Mouse (Mus musculus): ENCODE results near the gene 4933430I17Rik.
"Not testable (repeated sequence)": the region's sequence is repeated elsewhere in the genome, so short reads cannot be mapped to it uniquely, and the experiment has no call there.

The 4933430I17Rik gene

DNA sequence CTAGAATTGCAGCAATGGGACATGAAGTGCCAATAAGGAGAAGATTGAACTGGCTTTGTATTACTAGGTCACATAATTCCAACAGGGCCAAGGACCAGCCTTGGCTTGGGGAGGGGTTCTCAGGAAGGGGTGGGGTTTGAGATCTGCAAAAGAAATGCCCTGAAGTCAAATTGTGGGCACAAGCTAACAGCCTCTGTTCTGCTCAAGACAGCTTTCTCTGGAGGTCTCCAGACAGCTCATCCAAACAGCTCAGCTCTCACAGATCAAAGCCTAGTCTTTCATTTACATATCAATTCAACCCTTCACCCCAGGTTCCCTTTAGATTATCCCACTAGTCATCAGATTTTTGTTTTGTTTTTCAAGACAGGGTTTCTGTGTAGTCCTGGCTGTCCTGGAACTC lies 19.6 kb downstream of the 4933430I17Rik start:
- in situ Hi-C loops (cut with MseI, MboI): no loop called here

DNA sequence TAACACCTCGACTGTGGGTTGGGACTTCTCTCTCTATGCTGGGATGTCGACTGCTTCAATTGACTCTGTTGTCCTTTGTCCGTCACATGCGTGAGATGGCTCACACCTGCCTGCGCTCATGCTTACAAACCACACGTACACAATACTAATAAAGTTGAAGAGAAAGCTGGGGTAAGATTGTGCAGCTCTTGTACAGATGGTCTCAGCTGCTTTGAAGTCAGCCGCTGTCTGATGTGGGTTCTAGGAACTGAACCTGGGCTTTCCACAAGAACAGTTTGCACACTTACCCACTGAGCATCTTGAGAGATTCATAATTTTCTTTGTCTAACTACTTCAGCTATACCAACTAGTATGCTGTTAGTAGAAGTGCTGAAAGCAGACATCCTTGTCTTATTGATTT lies 26.8 kb downstream of the 4933430I17Rik start:
- in situ Hi-C loops (cut with MseI, MboI): no loop called here

DNA sequence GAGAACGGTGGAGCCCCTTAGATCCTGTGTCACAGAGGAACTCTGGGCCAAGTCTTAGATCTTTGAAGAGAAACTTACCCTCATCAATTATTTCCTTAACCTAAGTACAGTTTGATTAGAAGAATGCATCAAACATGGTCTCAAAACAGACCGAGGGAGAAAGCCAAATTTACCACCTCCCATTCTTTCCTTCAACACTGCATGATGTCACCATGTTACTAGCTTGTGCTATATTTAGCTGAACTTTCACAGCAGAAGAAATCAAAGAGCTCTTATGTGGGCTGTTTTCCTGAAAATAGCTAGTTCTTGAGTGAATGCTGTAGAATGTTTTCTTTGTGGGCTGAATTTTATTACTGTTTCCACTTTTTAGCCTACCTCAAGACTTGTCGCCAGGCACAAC lies 32.3 kb downstream of the 4933430I17Rik start:
- in situ Hi-C loops (cut with MseI, MboI): no loop called here

DNA sequence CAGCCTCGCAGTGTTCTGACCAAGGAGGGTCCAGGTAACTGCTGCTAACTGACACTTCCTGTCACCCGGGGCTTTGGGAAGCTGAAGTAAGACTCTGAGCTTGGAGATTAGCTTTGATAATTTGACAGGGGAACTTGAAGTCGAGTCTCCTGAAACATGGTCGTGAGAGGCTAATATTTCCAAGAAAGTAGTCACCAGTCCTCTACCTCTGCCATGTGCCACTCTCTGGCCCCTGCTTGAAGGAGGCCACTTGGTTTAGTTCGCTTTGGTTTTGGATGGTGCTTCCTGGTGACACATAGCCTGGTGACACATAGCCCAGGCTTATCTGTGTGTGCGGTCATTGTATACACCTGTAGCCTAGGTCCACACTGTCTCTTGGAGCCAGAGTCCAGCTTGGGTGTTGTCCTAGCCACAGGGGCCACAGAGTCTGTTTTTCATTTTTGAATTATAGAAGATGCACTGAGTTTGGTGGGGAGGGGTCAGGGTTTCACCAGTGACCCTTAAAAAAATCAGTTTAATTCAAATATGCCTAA lies 34.7 kb downstream of the 4933430I17Rik start, which contains the start of gene Rgs3:
TSS of gene Rgs3 (plus strand) at position 51 of the 533 bp plus-strand sequence.
- in situ Hi-C loops (cut with MseI, MboI): loop anchor here (5.0 kb wide), 2 partner anchors 137 to 202 kb away; no protein-coding TSS in a partner anchor

DNA sequence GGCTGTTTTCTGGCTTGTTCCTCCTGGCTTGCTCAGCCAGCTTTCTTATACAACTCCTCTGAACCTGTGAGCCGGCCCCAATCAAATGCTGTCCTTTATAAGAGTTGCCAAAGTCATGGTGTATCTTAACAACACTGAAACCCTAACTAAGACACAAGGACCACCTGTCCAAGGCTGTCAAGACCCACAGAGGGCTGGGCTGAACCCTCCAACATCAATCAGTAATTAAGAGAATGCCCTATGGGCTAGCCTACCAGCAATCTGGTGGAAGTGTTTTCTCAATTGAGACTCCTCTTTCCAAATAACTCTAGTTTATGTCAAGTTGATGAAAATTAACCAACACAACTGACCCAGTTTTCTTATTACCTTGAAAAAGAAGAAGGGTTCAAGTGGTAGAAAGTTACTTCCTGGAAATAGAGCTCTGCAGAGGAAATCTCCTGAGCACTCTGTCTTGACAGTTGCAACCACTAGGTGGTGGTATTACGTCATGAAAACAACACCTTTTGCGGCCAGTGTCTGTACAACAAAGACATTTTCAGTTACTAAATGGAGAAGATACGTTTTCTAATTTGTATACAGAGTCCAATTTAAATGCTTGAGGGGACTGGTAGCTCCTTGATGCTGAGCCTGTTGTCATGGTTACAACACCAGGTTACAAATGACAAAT lies 35.9 kb downstream of the 4933430I17Rik start:
- in situ Hi-C loops (cut with MseI, MboI): loop anchor here (5.0 kb wide), 2 partner anchors 136 to 201 kb away; no protein-coding TSS in a partner anchor

DNA sequence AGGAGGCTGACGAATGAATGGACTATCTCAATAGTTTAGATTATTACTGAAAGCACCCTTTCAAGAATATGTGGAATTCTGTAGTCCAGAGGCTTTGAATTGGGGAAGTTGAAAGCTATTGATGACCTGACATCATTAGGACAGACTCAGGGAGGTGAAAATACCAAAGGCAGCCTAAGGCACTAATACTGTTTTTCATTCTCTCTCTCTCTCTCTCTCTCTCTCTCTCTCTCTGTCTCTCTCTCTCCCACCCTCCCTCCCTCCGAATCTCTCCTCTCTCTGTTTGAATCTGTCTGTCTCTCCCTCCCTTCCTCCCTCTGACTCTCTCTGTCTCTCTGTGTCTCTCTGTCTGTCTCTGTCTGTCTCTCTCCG lies 36.4 kb downstream of the 4933430I17Rik start:
- in situ Hi-C loops (cut with MseI, MboI): loop anchor here (5.0 kb wide), 2 partner anchors 136 to 201 kb away; no protein-coding TSS in a partner anchor

DNA sequence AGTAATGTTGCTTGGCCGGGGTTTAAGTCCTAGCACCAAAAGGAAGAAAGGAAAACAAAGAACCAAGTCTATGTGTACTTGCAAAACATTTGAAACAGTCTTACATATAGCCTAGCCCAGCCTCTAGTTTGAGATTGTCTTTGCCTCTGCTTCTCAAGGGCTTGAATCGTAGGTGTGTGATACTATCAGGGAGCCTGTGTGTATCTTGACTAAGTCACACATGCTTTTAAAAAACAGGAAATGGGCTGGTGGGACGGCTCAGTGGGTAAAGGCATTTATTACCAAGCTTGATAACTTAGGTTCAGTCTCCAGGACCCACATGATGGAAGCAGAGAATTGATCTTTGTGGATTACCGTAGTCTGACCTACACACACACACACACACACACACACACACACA lies 36.8 kb downstream of the 4933430I17Rik start:
- in situ Hi-C loops (cut with MseI, MboI): loop anchor here (5.0 kb wide), 2 partner anchors 135 to 200 kb away; no protein-coding TSS in a partner anchor

DNA sequence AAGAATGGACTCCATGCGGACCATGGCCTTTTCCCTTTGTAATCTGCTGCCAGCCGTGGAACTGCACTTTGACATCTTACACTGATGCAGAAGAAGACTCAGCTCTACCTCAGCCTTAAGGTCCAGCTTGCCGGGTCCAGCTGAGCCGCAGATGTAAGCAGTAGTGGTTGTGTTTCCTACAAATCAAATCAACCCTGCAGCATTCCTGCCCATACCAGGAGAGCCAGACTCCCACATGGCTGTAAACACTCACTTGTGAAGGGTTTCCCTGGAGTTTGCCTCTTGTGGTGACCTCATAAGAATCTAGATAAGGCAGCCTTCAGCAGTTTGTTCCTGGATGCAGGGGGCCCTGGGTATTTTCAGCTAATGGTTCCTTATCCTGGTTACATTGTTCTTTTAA lies 41.4 kb downstream of the 4933430I17Rik start:
- in situ Hi-C loops (cut with MseI, MboI): no loop called here

DNA sequence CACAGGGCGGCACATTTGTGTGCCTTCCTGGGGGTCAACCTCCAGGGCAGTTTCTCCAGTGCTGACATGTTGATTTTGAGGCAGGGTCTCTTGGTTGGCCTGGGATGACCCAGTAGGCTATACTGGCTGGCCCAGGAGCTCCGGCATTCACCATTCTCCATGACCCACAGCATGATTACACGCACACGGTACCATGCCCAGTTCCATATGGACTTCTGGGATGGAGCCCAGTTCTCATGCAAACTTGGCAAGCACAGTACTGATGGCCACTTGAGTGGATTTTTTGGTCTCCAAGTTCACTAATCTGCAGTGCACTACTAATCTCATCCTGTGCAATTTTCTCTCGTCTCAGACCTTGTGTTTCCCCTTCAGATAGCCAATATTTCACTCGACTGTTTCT lies 42.5 kb downstream of the 4933430I17Rik start:
- in situ Hi-C loops (cut with MseI, MboI): no loop called here

DNA sequence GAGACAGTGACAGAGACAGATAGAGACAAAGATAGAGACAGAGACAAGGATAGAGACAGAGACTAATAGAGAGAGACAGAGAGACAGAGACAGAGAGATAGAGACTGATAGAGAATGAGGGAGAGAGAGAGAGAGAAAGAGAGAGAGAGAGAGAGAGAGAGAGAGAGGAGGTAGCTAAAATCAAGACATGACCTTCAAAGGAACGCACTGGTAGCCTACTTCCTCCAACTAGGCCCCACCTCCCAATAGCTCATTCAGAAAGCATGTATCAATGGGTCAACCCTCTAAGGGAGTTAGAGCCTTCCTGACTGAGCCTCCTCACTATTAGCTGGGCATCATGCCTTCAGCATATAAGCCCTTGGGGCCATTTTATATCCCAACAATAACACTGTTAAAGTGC lies 43.2 kb downstream of the 4933430I17Rik start:
- in situ Hi-C loops (cut with MseI, MboI): no loop called here

DNA sequence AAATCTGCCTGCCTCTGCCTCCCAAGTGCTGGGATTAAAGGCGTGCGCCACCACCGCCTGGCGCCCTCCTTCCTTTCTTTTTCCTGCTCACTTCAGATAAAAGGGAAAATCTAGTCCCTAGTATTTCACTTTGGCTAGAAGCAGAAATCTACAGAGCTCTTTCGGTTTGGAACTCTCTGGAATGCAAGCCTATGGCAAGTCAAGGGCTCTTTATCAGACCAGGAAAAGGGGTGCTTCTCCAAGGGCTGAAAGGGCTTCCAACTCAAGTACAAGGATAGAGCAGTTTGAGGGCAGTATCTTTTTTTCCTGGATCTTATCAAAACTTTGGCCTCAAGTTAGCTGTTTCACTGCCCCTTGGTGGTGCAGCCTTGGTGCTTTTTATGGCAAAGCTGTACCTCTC lies 44.4 kb downstream of the 4933430I17Rik start:
- in situ Hi-C loops (cut with MseI, MboI): no loop called here

DNA sequence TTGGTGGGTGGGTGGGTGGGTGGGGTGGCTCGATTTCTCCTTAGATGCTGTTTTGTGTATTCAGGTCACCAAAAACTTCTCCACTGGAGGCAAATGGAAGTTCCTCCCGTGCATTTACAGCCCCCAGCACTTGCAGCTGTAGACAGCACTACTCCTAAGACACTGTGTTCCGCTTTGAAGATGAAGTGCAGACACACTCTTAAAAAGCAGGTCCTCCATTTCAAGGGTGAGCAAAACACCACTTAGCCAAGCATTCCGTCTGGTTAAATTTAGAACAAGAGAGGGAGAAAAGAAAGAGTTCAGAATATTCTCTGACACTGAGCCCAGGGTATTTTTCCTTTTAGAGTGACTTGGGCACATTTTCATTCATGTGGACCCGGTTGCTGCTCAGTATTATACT lies 44.9 kb downstream of the 4933430I17Rik start:
- in situ Hi-C loops (cut with MseI, MboI): no loop called here

DNA sequence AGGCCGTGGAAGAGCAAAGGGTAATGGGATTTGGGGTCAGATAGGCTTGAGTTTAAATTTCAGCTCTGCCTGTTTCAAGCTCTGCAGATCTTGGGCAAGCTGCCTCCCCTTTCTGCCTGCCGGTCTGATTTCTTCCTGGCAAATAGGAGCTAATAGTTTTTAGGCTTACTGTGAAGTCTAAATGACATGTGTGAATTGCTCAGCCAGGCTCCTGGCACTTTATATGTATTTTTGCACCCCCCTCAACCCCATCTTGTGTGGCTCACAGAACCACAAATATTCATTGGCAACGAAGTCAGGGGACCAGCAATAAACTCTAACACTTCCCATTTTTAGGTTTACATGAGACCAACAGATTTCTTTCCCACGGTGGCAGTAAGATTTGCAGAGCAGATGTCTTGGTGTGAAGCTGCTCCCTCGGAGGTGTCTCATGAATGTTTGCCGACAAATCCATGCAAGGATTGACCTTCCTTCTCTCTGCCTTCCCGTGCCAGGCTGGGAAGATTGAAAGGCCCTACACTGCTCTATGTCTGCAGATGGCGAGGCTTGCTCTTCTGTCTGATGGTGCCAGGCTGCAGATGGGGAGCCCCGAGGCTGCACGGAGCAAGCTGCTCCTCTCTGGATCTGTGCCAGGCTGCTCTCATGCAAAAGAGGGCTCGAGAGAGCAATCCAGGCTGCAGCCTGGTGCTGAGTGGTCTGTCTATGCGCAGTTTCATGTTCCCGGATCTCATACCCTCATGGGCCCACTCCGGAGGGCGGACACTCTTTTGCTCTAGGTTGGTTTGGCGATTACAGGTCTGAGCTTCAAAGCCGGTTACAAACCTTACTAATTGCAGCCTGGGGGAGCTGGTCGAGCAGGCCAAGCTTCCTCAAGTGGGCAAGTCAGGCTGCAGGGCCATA lies 57.4 kb downstream of the 4933430I17Rik start:
- in situ Hi-C loops (cut with MseI, MboI): no loop called here

DNA sequence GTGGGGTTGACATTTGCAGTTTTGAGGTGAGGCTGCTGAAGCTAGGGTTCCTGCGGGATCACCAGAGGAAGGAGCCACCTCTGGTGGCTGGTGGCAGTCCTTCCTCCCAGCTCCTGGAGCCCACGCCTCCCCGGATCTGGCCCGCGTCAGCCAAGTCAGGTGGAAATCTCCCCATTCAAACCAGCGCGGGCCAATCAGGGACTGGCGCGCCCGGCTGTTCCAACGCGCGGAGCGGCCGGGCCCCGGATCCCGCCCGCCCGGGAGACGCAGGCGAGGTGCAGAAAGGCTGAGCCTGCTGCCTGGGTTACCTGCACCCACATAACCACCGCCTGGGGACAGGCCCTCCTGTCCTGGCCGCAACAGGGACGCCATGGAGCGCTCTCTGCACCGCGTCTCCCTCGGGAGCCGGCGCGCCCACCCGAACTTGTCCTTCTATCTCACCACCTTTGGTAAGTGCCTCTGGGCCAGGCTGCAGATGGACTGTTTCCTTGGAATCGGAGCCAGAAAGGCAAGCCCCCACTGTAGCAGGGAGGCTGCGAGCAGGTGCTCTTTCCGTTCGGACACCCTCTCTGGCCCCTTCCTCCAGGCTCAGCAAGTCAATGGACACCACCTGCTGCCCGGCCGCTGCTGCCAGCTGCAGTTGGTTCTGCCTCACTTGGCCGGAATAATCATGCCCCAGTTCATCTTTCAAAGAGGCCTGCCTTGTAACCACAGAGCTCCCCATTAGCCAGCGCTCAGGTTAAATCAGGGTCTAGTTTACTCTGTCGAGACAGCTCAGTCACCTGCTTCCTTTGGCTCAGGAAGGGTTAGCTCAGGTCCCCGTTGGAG lies 58.3 kb downstream of the 4933430I17Rik start:
- in situ Hi-C loops (cut with MseI, MboI): no loop called here

DNA sequence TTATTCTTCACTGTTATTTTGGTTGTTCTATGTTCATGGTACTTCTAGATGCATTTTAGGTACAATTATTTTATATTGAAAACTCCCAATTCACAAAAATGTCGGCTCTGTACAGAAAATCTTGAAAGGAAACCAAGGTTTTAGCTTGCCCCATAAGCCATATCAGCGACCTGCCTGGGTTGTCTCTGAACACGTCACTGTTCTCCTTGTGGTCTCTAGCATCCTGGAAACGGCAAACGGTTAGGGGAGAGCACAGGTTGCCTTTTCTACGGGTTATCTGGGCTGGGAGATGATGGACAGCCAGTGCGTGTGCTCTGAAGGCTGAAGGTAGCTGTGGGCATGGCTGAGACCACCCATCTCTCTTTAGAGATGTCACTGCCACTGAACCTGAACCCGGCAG lies 61.9 kb downstream of the 4933430I17Rik start:
- in situ Hi-C loops (cut with MseI, MboI): no loop called here

DNA sequence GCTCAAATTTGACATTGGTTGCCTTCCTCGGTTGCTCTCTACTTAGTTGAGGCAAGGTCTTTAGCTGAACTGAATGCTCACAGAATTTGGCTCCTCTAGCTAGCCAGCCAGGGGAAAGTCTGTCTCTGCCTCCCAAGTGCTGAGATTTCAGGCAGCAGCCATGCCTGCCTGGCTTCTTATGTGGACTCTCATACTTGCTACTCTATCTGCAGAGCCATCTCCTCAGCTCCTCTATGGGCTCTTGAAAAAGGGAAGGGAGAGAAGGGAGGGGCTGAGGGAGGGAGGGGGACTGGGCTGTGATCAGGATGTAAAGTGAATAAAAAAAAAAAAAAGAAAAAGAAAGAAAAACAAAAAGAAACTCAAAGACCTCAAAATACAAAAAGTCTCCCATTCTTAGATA lies 65.7 kb downstream of the 4933430I17Rik start:
- in situ Hi-C loops (cut with MseI, MboI): no loop called here

DNA sequence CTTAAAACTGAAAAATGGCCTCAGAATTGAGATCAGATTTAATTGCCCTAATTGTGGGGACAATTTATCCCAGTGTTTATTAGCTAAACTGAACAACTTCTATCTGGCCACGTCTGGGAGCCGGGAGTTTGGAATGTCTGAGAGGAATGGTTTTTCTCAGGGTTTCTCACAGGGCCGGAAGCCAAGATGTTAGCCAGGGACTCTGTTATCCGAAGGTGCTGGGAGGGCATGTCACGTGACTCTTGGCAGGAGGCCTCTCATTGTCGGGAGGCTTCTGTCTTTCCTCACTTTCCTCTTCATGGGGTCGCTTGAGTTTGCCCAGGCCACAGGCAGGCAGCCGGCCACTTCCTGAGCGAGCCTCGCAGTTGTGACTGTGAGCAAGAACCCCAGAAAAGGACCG lies 66.2 kb downstream of the 4933430I17Rik start:
- in situ Hi-C loops (cut with MseI, MboI): no loop called here

DNA sequence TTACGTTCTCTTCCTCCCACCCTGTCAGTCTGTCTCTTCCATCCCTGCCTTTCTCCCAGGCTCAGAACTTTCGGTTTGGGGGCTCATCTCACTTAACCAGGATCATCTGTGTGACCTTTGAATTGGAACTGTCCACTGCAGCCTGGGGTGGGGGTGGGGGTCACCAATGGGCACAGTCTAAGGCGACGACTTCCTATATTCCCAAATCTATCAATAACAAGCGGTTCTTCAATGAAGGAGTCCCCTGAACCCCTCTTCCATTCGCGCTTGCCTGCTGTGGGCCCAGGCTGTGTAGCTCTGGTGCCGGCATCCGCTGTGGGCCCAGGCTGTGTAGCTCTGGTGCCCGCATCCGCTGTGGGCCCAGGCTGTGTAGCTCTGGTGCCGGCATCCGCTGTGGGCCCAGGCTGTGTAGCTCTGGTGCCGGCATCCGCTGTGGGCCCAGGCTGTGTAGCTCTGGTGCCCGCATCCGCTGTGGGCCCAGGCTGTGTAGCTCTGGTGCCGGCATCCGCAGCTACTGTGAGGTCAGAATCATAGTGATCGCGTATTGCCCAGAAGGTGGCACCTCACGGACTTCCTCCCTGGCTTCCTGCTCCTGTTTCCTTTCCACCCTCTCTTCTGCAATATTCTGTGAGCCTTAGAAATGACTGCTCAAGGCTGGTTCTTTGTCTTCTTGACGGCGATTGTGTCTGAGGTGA lies 68.5 kb downstream of the 4933430I17Rik start:
- in situ Hi-C loops (cut with MseI, MboI): not testable (repeated sequence)

DNA sequence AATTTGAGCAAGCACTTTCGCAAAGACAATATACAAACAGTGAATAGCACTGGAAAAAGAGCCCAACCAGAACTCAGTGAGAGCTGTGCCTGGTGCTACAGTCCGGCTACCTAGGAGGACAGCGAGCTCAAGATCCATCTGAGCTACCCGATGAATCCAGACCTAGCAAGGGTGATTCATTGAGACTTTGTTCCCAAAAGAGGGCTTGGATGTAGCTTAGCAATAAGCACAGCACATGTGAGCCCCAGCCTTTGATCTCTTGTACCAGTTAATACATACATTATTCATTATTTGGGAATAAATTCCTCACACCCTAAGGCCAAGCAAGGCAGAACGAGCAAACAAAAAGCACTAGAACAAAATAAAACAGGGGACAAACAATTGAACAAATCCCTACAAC lies 69.3 kb downstream of the 4933430I17Rik start:
- in situ Hi-C loops (cut with MseI, MboI): no loop called here

DNA sequence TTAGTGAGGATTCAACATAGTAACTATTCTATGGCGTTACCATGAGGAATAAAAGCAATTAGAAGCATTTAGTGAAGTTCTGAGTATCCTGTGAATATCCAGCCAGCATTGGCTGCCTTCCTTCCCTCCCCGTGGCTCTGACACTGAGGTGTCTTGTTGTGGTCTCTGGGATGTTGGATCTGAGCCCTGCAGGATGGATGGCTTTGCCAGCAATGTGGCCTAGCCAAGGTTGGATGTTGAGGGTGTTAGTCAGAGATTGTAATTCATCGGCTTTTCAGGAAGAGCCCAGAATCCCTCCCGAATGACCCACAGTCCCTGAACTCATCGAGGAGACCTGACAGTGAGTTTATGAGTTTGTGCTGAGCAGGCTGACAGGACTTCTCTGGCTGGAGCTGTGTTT lies 70.9 kb downstream of the 4933430I17Rik start:
- in situ Hi-C loops (cut with MseI, MboI): no loop called here

Data from mouse trophoblast stem cell (cell line).